Mouse (Mus musculus) testis, adult 10 weeks (tissue): ENCODE measurements around the gene Psme2. TPM values are rescaled to one million over a fixed set of nuclear protein-coding genes. Genes with fewer than 3 reads are reported as not detected.

ENCODE experiments used
- polyA plus RNA-seq: library from polyadenylated mRNA; stranded (reverse); fragments of 350-450 nt; fragmentation: Illumina TruSeq; extraction: RNeasy Lipid Tissue Mini Kit (QIAGEN cat#74804); gene quantifications from one replicate; pipeline ENCODE4 v1.2.3, GENCODE M21; 2014; ENCODE audit warnings: low read depth, low replicate concordance

Gene Psme2
- polyA plus RNA-seq = 17.0 TPM

GRCm38 (mm10) chr14:55590748-55591330 is at the start of gene Psme2:
TSS of gene Psme2 (minus strand) at chr14:55591113.

GRCm38 (mm10) chr14:55637795-55638194 is 46.9 kb upstream of the Psme2 start, which contains the start of gene Gm49378:
TSS of gene Gm49378 (minus strand) at chr14:55637895.

GRCm38 (mm10) chr14:55635523-55636007 is 44.7 kb upstream of the Psme2 start, which contains the start of gene Ipo4:
TSS of gene Ipo4 (minus strand) at chr14:55635957.

GRCm38 (mm10) chr14:55617822-55618221 is 26.9 kb upstream of the Psme2 start, which contains the start of gene Rec8:
TSS of gene Rec8 (plus strand) at chr14:55618037.

DNA sequence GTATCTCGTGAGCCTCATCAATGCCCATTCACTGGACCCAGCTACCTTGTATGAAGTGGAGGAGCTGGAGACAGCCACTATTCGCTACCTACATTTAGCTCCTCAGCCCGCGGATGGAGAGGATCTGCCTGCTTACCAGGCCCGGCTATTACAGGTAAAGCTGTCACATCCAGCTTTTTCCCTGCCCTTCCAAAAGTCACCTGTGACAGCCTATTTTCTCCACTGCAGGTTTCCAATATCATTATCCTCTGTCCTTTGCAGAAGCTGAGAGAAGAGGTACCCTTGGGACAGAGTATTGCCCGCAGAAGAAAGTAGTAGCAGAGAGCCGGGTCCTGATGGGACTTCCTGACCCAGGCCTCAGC is 12.3 kb upstream of the Psme2 start, which contains the start of gene Irf9:
TSS of gene Irf9 (plus strand) at position 301 of the 362 bp plus-strand sequence.

DNA sequence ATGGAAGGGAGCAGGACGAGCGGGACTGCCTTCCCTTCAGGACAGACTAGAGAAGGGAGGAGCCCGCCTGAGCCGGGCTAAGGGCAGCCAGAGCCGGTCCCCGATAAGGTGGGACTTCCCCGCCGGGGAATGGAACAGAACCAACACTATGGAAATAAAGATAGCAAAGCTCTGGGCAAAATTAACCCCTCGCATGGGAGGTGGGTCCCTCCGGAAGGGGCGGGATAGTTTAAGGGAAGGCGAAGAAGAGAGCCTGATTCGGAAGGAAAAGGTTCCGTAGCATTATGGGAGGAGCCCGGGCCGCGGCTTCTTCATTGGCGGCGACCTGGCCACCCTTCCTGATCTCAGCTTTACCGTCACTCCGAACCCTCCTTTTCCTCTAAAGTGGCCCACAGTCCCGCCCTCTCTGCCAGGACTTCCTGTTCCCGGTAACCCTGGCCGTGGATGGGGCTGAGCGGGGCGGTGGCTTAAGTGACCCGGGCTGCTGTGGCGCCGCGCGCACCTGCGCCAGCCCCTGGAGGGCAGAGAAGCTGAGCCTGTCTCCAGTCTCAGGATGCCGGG is 498 bp upstream of the Psme2 start, which contains the start of gene Rnf31:
TSS of gene Rnf31 (plus strand) at position 378 of the 561 bp plus-strand sequence.

DNA sequence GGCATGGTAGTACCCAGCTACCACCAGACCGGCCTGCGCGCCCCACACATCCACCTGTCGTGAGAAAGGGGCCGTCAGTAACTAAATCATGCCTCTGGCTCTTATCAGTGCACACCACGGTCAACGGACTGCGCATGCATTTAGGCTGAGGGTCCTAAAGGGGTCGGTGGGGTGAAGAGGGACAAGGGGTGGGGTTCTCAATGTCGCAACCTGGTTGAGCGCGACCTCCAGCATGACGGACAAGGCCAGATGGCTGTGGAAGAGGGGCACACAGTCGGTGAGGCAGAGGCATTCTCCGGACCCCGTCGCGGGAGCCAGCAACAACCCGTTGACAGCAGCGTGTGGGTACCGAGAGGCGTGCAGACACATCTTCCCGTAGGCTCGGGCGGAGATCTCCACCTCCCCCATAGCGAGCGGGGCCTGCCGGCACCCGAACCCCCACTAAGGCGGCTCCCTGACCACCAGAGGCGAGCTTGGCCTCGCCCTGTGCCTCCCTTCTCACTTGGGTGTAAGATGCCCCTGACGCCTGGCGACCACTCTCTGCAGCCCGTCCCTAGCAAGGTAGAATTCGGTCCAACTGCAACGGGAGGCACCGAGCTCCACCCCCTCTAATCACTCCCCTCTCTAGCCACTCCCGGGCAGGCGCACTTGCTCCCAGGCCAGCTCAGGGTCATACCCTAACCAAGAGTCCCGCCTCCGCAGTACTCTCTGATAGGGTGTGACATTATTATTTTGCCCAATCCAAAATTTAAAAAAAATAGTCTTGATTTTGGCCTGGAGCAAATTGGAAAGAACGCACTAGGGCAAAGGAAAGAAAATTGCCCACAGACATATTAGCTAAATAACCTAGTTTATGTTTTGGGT is 6.0 kb downstream of the Psme2 start, which contains the start of gene Emc9:
TSS of gene Emc9 (minus strand) at position 601 of the 864 bp plus-strand sequence.

DNA sequence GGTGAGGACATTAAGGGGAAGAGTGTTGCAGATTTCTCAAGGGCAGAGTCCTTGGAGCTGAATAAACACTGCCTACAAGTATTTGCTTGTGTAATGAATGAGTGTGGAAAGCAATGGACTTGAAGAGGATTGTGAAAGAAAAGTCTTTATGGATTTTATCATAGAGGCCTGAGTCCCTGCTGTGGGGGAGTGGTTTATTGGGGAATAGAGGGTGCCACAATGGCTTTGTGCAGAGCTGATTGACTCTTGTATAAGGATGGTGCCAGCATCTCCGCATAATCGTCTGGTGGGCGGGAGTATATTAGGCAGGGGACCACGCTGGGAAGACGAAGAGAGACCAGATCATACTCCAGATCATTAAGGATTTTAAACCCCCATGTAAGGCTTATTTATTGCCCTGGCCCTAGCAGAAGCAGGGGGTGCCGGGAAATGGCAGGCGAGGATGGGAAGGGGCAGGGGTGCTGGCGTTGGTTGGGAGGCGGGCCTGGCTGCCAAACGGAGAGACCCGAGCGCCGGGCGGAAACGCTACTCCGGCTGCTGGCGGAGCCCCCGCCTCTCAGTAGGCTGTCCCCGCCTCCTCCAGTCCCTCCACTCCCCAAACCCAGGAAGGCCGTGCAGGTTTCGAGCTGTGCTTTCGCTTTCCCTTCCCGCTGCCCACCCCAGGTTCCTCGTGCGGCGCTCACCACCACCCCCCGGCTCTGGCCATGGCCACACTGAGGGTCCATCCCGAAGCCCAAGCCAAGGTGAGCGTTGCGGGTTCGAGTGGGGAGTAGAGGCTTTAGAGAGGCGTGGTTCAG is 12.8 kb downstream of the Psme2 start, which contains the start of gene Psme1:
TSS of gene Psme1 (plus strand) at position 253 of the 797 bp plus-strand sequence.

DNA sequence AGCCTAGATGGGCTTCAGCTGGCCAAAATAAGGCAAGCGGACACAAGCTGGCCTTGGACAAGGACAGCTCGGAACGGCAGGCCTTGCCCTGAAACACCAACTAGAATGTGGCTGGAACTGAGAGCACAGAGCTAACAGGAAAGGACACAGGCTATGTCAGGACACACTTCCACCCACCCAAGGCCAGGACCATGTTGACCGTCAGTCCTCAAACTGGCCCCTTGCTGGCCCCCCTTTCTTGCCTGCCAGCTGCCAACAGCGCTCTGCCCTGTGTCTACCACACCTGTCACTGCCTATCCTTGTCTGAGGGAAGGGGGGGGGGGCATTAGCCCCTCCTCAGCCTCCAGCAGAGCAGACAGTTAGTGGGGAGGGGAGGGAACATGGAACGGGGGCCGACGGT is 15.6 kb downstream of the Psme2 start, which contains the start of gene Fitm1:
TSS of gene Fitm1 (plus strand) at position 316 of the 400 bp plus-strand sequence.

GRCm38 (mm10) chr14:55560202-55561073 is 30.5 kb downstream of the Psme2 start, which contains the start of gene A730061H03Rik:
TSS of gene A730061H03Rik (minus strand) at chr14:55560406.

DNA sequence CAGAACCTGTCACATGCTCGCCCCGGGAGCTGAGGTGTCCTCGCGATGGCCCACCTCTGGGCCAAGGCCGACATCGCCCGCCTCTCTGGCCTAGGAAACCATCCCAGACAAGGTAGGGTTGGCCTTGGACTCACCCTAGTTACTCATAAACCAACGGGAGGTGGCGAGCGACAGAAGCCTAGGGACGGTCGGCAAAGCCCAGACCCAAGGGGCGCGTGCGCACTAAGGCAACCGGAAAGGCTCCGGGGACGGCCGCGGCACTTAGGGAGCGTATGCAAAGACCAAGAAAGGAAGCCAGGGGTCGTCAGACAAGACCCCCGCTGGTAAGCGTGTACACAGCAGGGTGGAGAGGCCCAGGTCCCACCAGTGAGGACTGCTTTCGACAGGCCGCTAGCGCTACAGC is 31.1 kb downstream of the Psme2 start, which contains the start of gene Dcaf11:
TSS of gene Dcaf11 (plus strand) at position 208 of the 403 bp plus-strand sequence.

DNA sequence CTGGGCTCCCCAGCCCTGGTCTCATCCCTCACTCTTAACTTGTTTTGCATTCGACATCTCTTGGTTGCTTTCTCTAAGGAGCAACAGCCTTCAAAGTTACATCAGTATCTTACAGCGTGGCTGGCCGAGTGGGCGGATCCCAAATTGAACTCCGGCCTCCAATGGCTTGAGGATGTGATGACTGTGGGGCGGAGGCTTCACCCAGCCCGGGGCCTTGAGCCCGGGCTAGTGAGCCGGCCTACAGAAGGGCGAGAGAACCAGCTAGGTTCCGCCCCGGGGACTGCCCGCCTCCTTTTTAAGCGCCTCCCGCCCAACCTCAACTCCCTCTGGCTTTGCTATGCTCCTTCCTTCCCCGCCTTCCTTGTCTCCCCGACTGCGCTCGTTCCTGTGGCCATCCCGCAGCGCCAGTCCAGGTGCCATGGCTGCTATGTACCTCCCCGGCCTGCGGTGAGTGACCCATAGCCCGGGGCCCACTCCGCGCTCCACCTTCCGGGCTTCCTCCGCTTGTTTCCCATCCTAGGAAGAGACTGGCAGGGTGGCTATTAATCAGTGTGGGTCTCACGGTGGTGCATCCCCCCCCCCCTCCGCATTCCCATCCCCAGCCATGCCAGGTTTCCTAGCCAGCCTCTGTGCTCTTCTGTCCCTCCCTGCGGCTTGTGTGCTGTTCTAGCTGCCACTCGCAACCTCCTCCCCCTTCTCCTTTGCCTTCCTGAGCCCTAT is 50.7 kb downstream of the Psme2 start, which contains the start of gene Pck2:
TSS of gene Pck2 (plus strand) at position 200 of the 720 bp plus-strand sequence.

Other genes with a start within 250 kb of the Psme2 start
- 19.4 TPM for gene Dhrs4, start 112.4 kb downstream of the Psme2 start, polyA plus RNA-seq
- gene Carmil3, start 100.5 kb downstream of the Psme2 start, polyA plus RNA-seq = not detected
- not detected for gene Cpne6, start 80.7 kb downstream of the Psme2 start, polyA plus RNA-seq
- gene Nrl, start 66.1 kb downstream of the Psme2 start, polyA plus RNA-seq = 0.11 TPM
- gene Pck2, start 50.8 kb downstream of the Psme2 start, polyA plus RNA-seq = 0.35 TPM
- gene Dcaf11, start 31.1 kb downstream of the Psme2 start, polyA plus RNA-seq = 14.7 TPM
- gene A730061H03Rik, start 30.7 kb downstream of the Psme2 start, polyA plus RNA-seq = not detected
- gene Fitm1, start 15.5 kb downstream of the Psme2 start, polyA plus RNA-seq = not detected
- 25.6 TPM for gene Psme1, start 13.0 kb downstream of the Psme2 start, polyA plus RNA-seq
- gene Emc9, start 5.8 kb downstream of the Psme2 start, polyA plus RNA-seq = 2.7 TPM
- gene Rnf31, start 595 bp upstream of the Psme2 start, polyA plus RNA-seq = 2.1 TPM
- 2.6 TPM for gene Irf9, start 12.5 kb upstream of the Psme2 start, polyA plus RNA-seq
- gene Rec8, start 26.9 kb upstream of the Psme2 start, polyA plus RNA-seq = 8.3 TPM
- 67.7 TPM for gene Ipo4, start 44.8 kb upstream of the Psme2 start, polyA plus RNA-seq
- 1.6 TPM for gene Gm49378, start 46.8 kb upstream of the Psme2 start, polyA plus RNA-seq
- 5.9 TPM for gene Tm9sf1, start 52.7 kb upstream of the Psme2 start, polyA plus RNA-seq
- gene Tssk4, start 59.1 kb upstream of the Psme2 start, polyA plus RNA-seq = 45.9 TPM
- gene Mdp1, start 69.4 kb upstream of the Psme2 start, polyA plus RNA-seq = 4.4 TPM
- 54.2 TPM for gene Gmpr2, start 80.8 kb upstream of the Psme2 start, polyA plus RNA-seq
- gene Nedd8, start 81.0 kb upstream of the Psme2 start, polyA plus RNA-seq = 54.1 TPM
- 18.0 TPM for gene Tinf2, start 90.7 kb upstream of the Psme2 start, polyA plus RNA-seq
- not detected for gene Tgm1, start 122.8 kb upstream of the Psme2 start, polyA plus RNA-seq
- 0.35 TPM for gene Rabggta, start 131.2 kb upstream of the Psme2 start, polyA plus RNA-seq
- gene Dhrs1, start 154.6 kb upstream of the Psme2 start, polyA plus RNA-seq = 45.7 TPM
- 53.9 TPM for gene Nop9, start 154.6 kb upstream of the Psme2 start, polyA plus RNA-seq
- gene Cideb, start 167.3 kb upstream of the Psme2 start, polyA plus RNA-seq = not detected
- gene Ltb4r2, start 170.3 kb upstream of the Psme2 start, polyA plus RNA-seq = not detected
- gene Ltb4r1, start 174.8 kb upstream of the Psme2 start, polyA plus RNA-seq = not detected
- 0.06 TPM for gene Adcy4, start 193.0 kb upstream of the Psme2 start, polyA plus RNA-seq
- gene Ripk3, start 197.8 kb upstream of the Psme2 start, polyA plus RNA-seq = 0.69 TPM
- gene Nfatc4, start 232.0 kb upstream of the Psme2 start, polyA plus RNA-seq = 0.11 TPM